Mouse (Mus musculus) liver, adult 2 months (tissue): ENCODE results near the gene Zfand2b.

Source experiments
- CTCF ChIP-seq: fragments of 200-500 bp; IDR thresholded peaks from 2 replicates; pipeline ENCODE4 v1.5.1; 2011; ENCODE audit warnings: low read depth, low read length, control low read depth
- POLR2A ChIP-seq: fragments of 200-500 bp; IDR thresholded peaks from 2 replicates; pipeline ENCODE4 v1.6.1; 2011; ENCODE audit warnings: low read length, control low read depth; ENCODE audit not compliant: insufficient read depth; ENCODE audit errors: extremely low read depth

GRCm38 (mm10) chr1:75145589-75145988, 22.9 kb upstream of the Zfand2b start:
- TF ChIP-seq CTCF (no peak), POLR2A (no peak)
